Mouse (Mus musculus): ENCODE results near the gene Adprhl2. TPM values are rescaled to one million over a fixed set of nuclear protein-coding genes. Genes with fewer than 3 reads are reported as not detected.

Gene Adprhl2
- polyA plus RNA-seq, 1 experiment from 2014 or later, result 26.1 TPM

DNA sequence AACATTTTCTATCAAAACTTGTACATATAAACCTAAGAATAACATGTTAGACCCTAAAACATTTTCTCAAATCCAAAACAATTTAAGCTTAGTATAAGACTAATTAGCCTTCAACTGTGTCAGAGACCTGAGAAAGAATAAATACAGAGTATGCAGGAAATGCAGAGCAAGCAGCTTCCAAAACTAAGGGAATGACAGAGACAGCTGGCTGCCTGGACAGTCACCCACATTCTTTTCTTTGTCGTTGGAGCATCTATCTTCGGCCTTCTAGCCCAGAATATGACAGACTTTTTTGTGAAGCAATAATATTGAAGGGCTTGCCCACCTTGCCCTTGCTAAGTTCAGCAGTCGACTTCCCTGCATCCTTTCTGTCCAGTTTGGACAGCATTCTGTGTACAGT, 52.2 kb downstream of the Adprhl2 start:
- H3K27me3 ChIP-seq (ENCODE audit: control insufficient read depth, insufficient read depth, low read depth, low read length), result no peaks in the 10 kb centered on the region
- no peaks in the 10 kb centered on the region for H3K9me3 ChIP-seq (replicated peaks; ENCODE audit: control insufficient read depth, low read length)
- H3K9ac ChIP-seq (ENCODE audit: low read depth, low read length), result no peak overlapping the region
- WGBS (ENCODE audit: insufficient replicate concordance), result 60% methylated on average over 3 of the region's 3 CpGs
- no peaks in the 10 kb centered on the region for H3K36me3 ChIP-seq (ENCODE audit: control insufficient read depth, insufficient read depth)
- H3K27ac ChIP-seq (ENCODE audit: low read length), result no peak overlapping the region
- no peak for ATAC-seq (ENCODE audit: low read depth)
- H3K4me3 ChIP-seq (ENCODE audit: low read depth, low read length), result no peak overlapping the region
- H3K4me2 ChIP-seq (ENCODE audit: low read depth, low read length), result no peak overlapping the region
- no peaks in the 10 kb centered on the region for H3K4me1 ChIP-seq (ENCODE audit: control insufficient read depth, low read depth, low read length)

Other genes starting within 250 kb of the Adprhl2 start
- gene Lsm10, start 225.1 kb downstream of the Adprhl2 start, polyA plus RNA-seq (2015; fragmentation: Nextera tagmentation; extraction: Ambion mirVana), result 23.3 and 25.3 TPM in 2 replicates
- 12.7 and 12.9 TPM in 2 replicates for gene Stk40, start 217.7 kb downstream of the Adprhl2 start, polyA plus RNA-seq (2015; fragmentation: Nextera tagmentation; extraction: Ambion mirVana)
- gene Eva1b, start 174.0 kb downstream of the Adprhl2 start, polyA plus RNA-seq (2015; fragmentation: Nextera tagmentation; extraction: Ambion mirVana), result 11.6 and 13.0 TPM in 2 replicates
- gene Sh3d21, start 158.2 kb downstream of the Adprhl2 start, polyA plus RNA-seq (2015; fragmentation: Nextera tagmentation; extraction: Ambion mirVana), result 1.1 and 1.4 TPM in 2 replicates
- 78.1 and 78.4 TPM in 2 replicates for gene Thrap3, start 118.9 kb downstream of the Adprhl2 start, polyA plus RNA-seq (2015; fragmentation: Nextera tagmentation; extraction: Ambion mirVana)
- gene Map7d1, start 65.4 kb downstream of the Adprhl2 start, polyA plus RNA-seq (2015; fragmentation: Nextera tagmentation; extraction: Ambion mirVana), result 4.6 and 5.8 TPM in 2 replicates
- 29.3 and 32.4 TPM in 2 replicates for gene Trappc3, start 59.4 kb downstream of the Adprhl2 start, polyA plus RNA-seq (2015; fragmentation: Nextera tagmentation; extraction: Ambion mirVana)
- 0.57 and 0.71 TPM in 2 replicates for gene Col8a2, start 34.9 kb downstream of the Adprhl2 start, polyA plus RNA-seq (2015; fragmentation: Nextera tagmentation; extraction: Ambion mirVana)
- 0.17 and 0.46 TPM in 2 replicates for gene Tekt2, start 4.0 kb upstream of the Adprhl2 start, polyA plus RNA-seq (2015; fragmentation: Nextera tagmentation; extraction: Ambion mirVana)
- 4.4 and 5.4 TPM in 2 replicates for gene Ago3, start 107.9 kb upstream of the Adprhl2 start, polyA plus RNA-seq (2015; fragmentation: Nextera tagmentation; extraction: Ambion mirVana)
- 0.90 and 0.98 TPM in 2 replicates for gene Ago1, start 146.9 kb upstream of the Adprhl2 start, polyA plus RNA-seq (2015; fragmentation: Nextera tagmentation; extraction: Ambion mirVana)
- gene Ago4, start 211.8 kb upstream of the Adprhl2 start, polyA plus RNA-seq (2015; fragmentation: Nextera tagmentation; extraction: Ambion mirVana), result 0.22 and 0.29 TPM in 2 replicates
- gene Clspn, start 235.2 kb upstream of the Adprhl2 start, polyA plus RNA-seq (2015; fragmentation: Nextera tagmentation; extraction: Ambion mirVana), result 30.0 and 32.4 TPM in 2 replicates

Measured in liver, embryonic 16.5 days (tissue).